ENCODE assay signal across 19 mouse cellular contexts in the genomic region with DNA sequence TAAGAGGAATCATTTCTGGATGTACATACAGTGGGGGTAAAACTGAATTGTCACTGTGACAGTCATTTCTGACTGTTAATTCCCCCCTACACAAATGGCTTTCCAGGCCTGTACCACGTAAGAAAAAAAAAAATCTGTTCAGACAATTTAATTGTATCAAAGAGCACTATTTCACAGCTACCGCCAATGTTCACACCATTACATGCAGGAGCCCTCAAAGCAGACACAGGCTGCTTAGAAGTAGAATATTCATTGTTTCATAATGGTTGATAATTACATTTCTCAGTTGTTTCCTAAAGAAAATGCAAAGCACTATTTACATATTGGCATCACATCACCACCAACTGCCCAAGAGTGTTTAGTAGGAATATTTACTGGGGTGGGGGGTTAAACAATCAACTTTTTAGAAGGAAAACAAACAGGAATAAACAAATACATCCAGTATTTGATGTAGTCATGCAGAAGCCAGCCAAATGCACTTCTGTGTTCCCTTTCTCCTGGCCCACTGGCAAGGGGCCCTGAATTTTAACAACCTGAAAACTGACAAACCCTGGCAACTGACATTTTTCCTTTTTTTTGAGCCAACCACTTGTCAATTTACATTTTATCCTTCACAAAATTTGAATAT.
DNase-seq lines count a peak whose midpoint lies in the region; ATAC-seq and TF ChIP-seq lines count a peak whose summit lies in the region.
"Had no signal": no experiment of that assay in that cellular context is flagged by ENCODE, and none has a peak within 500 bp of the region (broad histone marks: within the 10 kb centered on the region; RNA-seq: fewer than 3 reads in every experiment).

No protein-coding gene starts in this region.

- H3K4me3 ChIP-seq in forebrain, embryonic 13.5 days, result no peak overlapping the region
- no peak overlapping the region for H3K4me3 ChIP-seq in forebrain, embryonic 10.5 days
- no peak overlapping the region for H3K4me3 ChIP-seq in midbrain, embryonic 14.5 days (replicated peaks; ENCODE audit: low read depth, low read length)
- H3K4me3 ChIP-seq in midbrain, embryonic 11.5 days (ENCODE audit: low read depth, low read length), result no peak overlapping the region
- H3K4me3 ChIP-seq in forebrain, postnatal 0 days (ENCODE audit: low read depth, low read length), result no peak overlapping the region
- H3K4me3 ChIP-seq: hindbrain, embryonic 12.5 days; hindbrain, embryonic 15.5 days had no signal

- WGBS in forebrain, embryonic 13.5 days, result 65% methylated on average over 2 of the region's 2 CpGs
- WGBS in forebrain, embryonic 10.5 days, result 83% methylated on average over 2 of the region's 2 CpGs
- 91% methylated on average over 2 of the region's 2 CpGs for WGBS in midbrain, embryonic 14.5 days
- WGBS in midbrain, embryonic 11.5 days, result 89% methylated on average over 2 of the region's 2 CpGs
- 44% methylated on average over 2 of the region's 2 CpGs for WGBS in forebrain, postnatal 0 days

- H3K9ac ChIP-seq in forebrain, embryonic 13.5 days, result no peak overlapping the region
- H3K9ac ChIP-seq in midbrain, embryonic 14.5 days (replicated peaks; ENCODE audit: low read length), result no peak overlapping the region
- H3K9ac ChIP-seq in midbrain, embryonic 11.5 days (ENCODE audit: low read length), result no peak overlapping the region
- no peak overlapping the region for H3K9ac ChIP-seq in forebrain, postnatal 0 days
- H3K9ac ChIP-seq: hindbrain, embryonic 12.5 days; hindbrain, embryonic 15.5 days had no signal

- no peak for DNase-seq in forebrain, embryonic 10.5 days (ENCODE audit: extremely low spot score, low spot score)
- DNase-seq in midbrain, embryonic 14.5 days, result peak; percentile 0
- no peak for DNase-seq in midbrain, embryonic 11.5 days (ENCODE audit: low spot score, missing footprints)
- DNase-seq in forebrain, postnatal 0 days, result peak; percentile 45
- DNase-seq in frontal cortex, postnatal 36 days (ENCODE audit: low spot score in 2 of 2), result no peak
- DNase-seq: adrenal gland, adult 8-10 months; adrenal gland, postnatal 25 days; cerebellum, adult 11-12 months; cerebellum, adult 9-10 months; cerebellum, postnatal 14 days; gastrocnemius, postnatal 14 days; heart, adult 11 months; kidney, adult 2 months had no signal

- H3K27ac ChIP-seq in forebrain, embryonic 13.5 days, result no peak overlapping the region
- H3K27ac ChIP-seq in forebrain, embryonic 10.5 days, result no peak overlapping the region
- H3K27ac ChIP-seq in midbrain, embryonic 14.5 days (replicated peaks; ENCODE audit: low read depth, low read length), result no peak overlapping the region
- no peak overlapping the region for H3K27ac ChIP-seq in midbrain, embryonic 11.5 days (ENCODE audit: low read depth, low read length)
- H3K27ac ChIP-seq in forebrain, postnatal 0 days (ENCODE audit: low read depth, low read length), result no peak overlapping the region
- H3K27ac ChIP-seq: hindbrain, embryonic 12.5 days; hindbrain, embryonic 15.5 days had no signal

- H3K4me1 ChIP-seq in forebrain, embryonic 13.5 days, result no peaks in the 10 kb centered on the region
- H3K4me1 ChIP-seq in forebrain, embryonic 10.5 days, result no peaks in the 10 kb centered on the region
- no peaks in the 10 kb centered on the region for H3K4me1 ChIP-seq in midbrain, embryonic 14.5 days (ENCODE audit: control insufficient read depth, insufficient read depth, low read length)
- no peaks in the 10 kb centered on the region for H3K4me1 ChIP-seq in midbrain, embryonic 11.5 days (ENCODE audit: control insufficient read depth, insufficient read depth, low read length)
- no peaks in the 10 kb centered on the region for H3K4me1 ChIP-seq in forebrain, postnatal 0 days (ENCODE audit: insufficient read depth)
- H3K4me1 ChIP-seq: hindbrain, embryonic 12.5 days; hindbrain, embryonic 15.5 days had no signal

- no peaks in the 10 kb centered on the region for H3K36me3 ChIP-seq in forebrain, embryonic 13.5 days (ENCODE audit: poor library complexity, severe bottlenecking)
- no peaks in the 10 kb centered on the region for H3K36me3 ChIP-seq in forebrain, embryonic 10.5 days (replicated peaks)
- H3K36me3 ChIP-seq in midbrain, embryonic 14.5 days (ENCODE audit: control insufficient read depth, insufficient read depth, low read length), result no peaks in the 10 kb centered on the region
- no peaks in the 10 kb centered on the region for H3K36me3 ChIP-seq in midbrain, embryonic 11.5 days (ENCODE audit: control insufficient read depth, insufficient read depth, low read length)
- no peaks in the 10 kb centered on the region for H3K36me3 ChIP-seq in forebrain, postnatal 0 days (ENCODE audit: insufficient read depth)
- H3K36me3 ChIP-seq: hindbrain, embryonic 12.5 days; hindbrain, embryonic 15.5 days had no signal

- TF ChIP-seq CTCF in forebrain, postnatal 0 days (IDR thresholded peaks at IDR 0.05; ENCODE audit: low read depth), result no peak

- ATAC-seq in forebrain, embryonic 13.5 days, result peak; percentile 43; the same call in 1 of the 2 replicates
- ATAC-seq in midbrain, embryonic 14.5 days (ENCODE audit: low FRiP score, low TSS enrichment), result no peak
- ATAC-seq in midbrain, embryonic 11.5 days (ENCODE audit: low FRiP score), result no peak
- peak; percentile 54 for ATAC-seq in forebrain, postnatal 0 days
- ATAC-seq: activated CD4-positive, CD25-positive, alpha-beta regulatory T cell, adult 4 months; intestine, postnatal 0 days had no signal

- no peaks in the 10 kb centered on the region for H3K9me3 ChIP-seq in forebrain, embryonic 13.5 days (replicated peaks)
- H3K9me3 ChIP-seq in forebrain, embryonic 10.5 days, result no peaks in the 10 kb centered on the region
- H3K9me3 ChIP-seq in midbrain, embryonic 14.5 days (ENCODE audit: control insufficient read depth, low read length), result no peaks in the 10 kb centered on the region
- H3K9me3 ChIP-seq in midbrain, embryonic 11.5 days (ENCODE audit: control insufficient read depth, low read length), result no peaks in the 10 kb centered on the region
- H3K9me3 ChIP-seq in forebrain, postnatal 0 days (ENCODE audit: low read length), result no peaks in the 10 kb centered on the region
- H3K9me3 ChIP-seq: hindbrain, embryonic 12.5 days; hindbrain, embryonic 15.5 days had no signal

- H3K27me3 ChIP-seq in forebrain, embryonic 13.5 days, result no peaks in the 10 kb centered on the region
- H3K27me3 ChIP-seq in forebrain, embryonic 10.5 days (ENCODE audit: poor library complexity, severe bottlenecking), result no peaks in the 10 kb centered on the region
- no peaks in the 10 kb centered on the region for H3K27me3 ChIP-seq in midbrain, embryonic 14.5 days (ENCODE audit: control insufficient read depth, insufficient read depth, low read length)
- H3K27me3 ChIP-seq in midbrain, embryonic 11.5 days (ENCODE audit: control insufficient read depth, insufficient read depth, low read length), result no peaks in the 10 kb centered on the region
- H3K27me3 ChIP-seq in forebrain, postnatal 0 days (ENCODE audit: insufficient read depth, low read length), result no peaks in the 10 kb centered on the region
- H3K27me3 ChIP-seq: hindbrain, embryonic 12.5 days; hindbrain, embryonic 15.5 days had no signal

- no peak overlapping the region for H3K4me2 ChIP-seq in forebrain, embryonic 13.5 days
- H3K4me2 ChIP-seq in midbrain, embryonic 14.5 days (ENCODE audit: low read length), result no peak overlapping the region
- no peak overlapping the region for H3K4me2 ChIP-seq in midbrain, embryonic 11.5 days
- H3K4me2 ChIP-seq in forebrain, postnatal 0 days (ENCODE audit: low read depth), result no peak overlapping the region
- H3K4me2 ChIP-seq: heart, embryonic 11.5 days; hindbrain, embryonic 12.5 days; hindbrain, embryonic 15.5 days had no signal

Comparison
In these comparisons a context has a peak if more than half of its experiments do, and no peak if none do; other contexts are left out.
1. DNase-seq: peak in midbrain, embryonic 14.5 days (single experiment) and forebrain, postnatal 0 days (single experiment); none in forebrain, embryonic 10.5 days (single experiment), midbrain, embryonic 11.5 days (single experiment) and frontal cortex, postnatal 36 days (0 of 2).
2. ATAC-seq: peak in forebrain, embryonic 13.5 days (single experiment) and forebrain, postnatal 0 days (single experiment); none in midbrain, embryonic 14.5 days (single experiment) and midbrain, embryonic 11.5 days (single experiment).